Mouse (Mus musculus) midbrain, postnatal 0 days (tissue): Measurements from ENCODE around the gene Utrn. TPM values are rescaled to one million over a fixed set of nuclear protein-coding genes. Genes with fewer than 3 reads are reported as not detected.

Experiments used
- ATAC-seq: fragments of 200-750 bp; cut with Nextera tagmentation; 2 replicates; pipeline ENCODE4 v1.8.0; 2017; ENCODE audit warnings: moderate number of reproducible peaks, mild to moderate bottlenecking, moderate TSS enrichment, moderate library complexity; ENCODE audit not compliant: low FRiP score
- DNase-seq: peaks from one replicate; pipeline ENCODE4 v3.0.0-alpha.2; 2015; ENCODE audit warnings: low spot score
- H3K27ac ChIP-seq: fragments of 300-500 bp; sonication (generic); 2 replicates; pipeline ENCODE4 v1.5.1; 2014; ENCODE audit warnings: low read depth, mild to moderate bottlenecking, low read length, mixed read lengths
- H3K27me3 ChIP-seq: fragments of 300-500 bp; sonication (generic); 2 replicates; pipeline ENCODE4 v1.6.1; 2014; ENCODE audit warnings: low read length, control low read depth, mixed read lengths; ENCODE audit not compliant: insufficient read depth
- H3K36me3 ChIP-seq: fragments of 300-500 bp; sonication (generic); 2 replicates; pipeline ENCODE4 v1.6.1; 2014; ENCODE audit warnings: low read length, control low read depth, mixed read lengths; ENCODE audit not compliant: insufficient read depth
- H3K4me1 ChIP-seq: fragments of 300-500 bp; sonication (generic); 2 replicates; pipeline ENCODE4 v1.6.1; 2014; ENCODE audit warnings: mild to moderate bottlenecking, control low read depth, antibody characterized with exemption, low read length, mixed read lengths; ENCODE audit not compliant: insufficient read depth
- H3K4me2 ChIP-seq: fragments of 300-500 bp; sonication (generic); 2 replicates; pipeline ENCODE4 v1.6.1; 2014; ENCODE audit warnings: low read depth, mild to moderate bottlenecking, low read length, mixed read lengths; ENCODE audit not compliant: poor library complexity, severe bottlenecking
- H3K4me3 ChIP-seq: fragments of 300-500 bp; sonication (generic); 2 replicates; pipeline ENCODE4 v1.5.1; 2014; ENCODE audit warnings: low read depth, mild to moderate bottlenecking, low read length, moderate library complexity
- H3K9ac ChIP-seq: fragments of 300-500 bp; sonication (generic); replicated peaks from 2 replicates; pipeline ENCODE4 v1.6.1; 2014; ENCODE audit warnings: mild to moderate bottlenecking, low read length, moderate library complexity, mixed read lengths; ENCODE audit not compliant: poor library complexity, severe bottlenecking
- H3K9me3 ChIP-seq: fragments of 300-500 bp; sonication (generic); 2 replicates; pipeline ENCODE4 v1.6.1; 2016; ENCODE audit warnings: low read length, control low read depth
- CTCF ChIP-seq: IDR thresholded peaks from 2 replicates; pipeline ENCODE4 v1.5.1; 2016; ENCODE audit warnings: antibody characterized with exemption, mild to moderate bottlenecking
- WGBS: fragments of 180-500 bp; shearing (Covaris S2); extraction: QIAGEN DNeasy Blood & Tissue Kit; methylation state at CpG from one replicate; pipeline ENCODE4 v1.1.7; 2014; 5-methylcytosine and 5-hydroxymethylcytosine counted together
- polyA plus RNA-seq: library from polyadenylated mRNA; unstranded; fragments of >200 nt; fragmentation: Nextera tagmentation; extraction: Ambion mirVana; gene quantifications from 2 replicates; pipeline ENCODE4 v1.2.1, GENCODE M21; 2015
- total RNA-seq: library from RNA; depleted of rRNA; stranded (reverse); fragments of >200 nt; gene quantifications from 2 replicates; pipeline ENCODE4 v1.2.3, GENCODE M21; 2014; rRNA removed

Utrn gene
- total and polyA plus RNA-seq, 2 experiments from 2014 or later, result 15.4 to 20.6 TPM

DNA sequence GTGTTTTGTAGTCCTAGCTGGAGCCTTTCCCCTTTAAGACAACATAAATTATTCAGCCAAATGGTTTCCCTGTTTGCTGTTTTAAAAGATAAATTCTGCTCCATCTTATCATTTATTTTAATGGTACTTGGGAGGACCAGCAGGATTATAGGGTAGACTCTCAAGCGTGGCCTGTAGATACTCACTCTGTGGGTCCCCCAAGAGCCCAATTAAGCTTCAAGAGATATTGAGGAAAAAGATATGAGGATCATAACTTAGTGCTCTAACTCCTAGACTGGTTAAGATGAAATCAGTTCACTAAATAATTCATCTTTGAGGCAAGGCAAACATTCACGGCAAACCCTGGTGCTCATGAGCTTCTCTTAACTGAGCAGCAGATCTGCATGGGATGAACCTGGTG lies 493.1 kb downstream of the Utrn start:
- H3K4me3 ChIP-seq, result no peak overlapping the region
- ATAC-seq, result peak; percentile 62
- H3K27ac ChIP-seq, result no peak overlapping the region
- no peak for DNase-seq
- no peaks in the 10 kb centered on the region for H3K4me1 ChIP-seq
- no peaks in the 10 kb centered on the region for H3K36me3 ChIP-seq
- TF ChIP-seq CTCF, result no peak
- no peaks in the 10 kb centered on the region for H3K9me3 ChIP-seq
- 59% methylated on average over 2 of the region's 2 CpGs for WGBS
- no peaks in the 10 kb centered on the region for H3K27me3 ChIP-seq
- no peak overlapping the region for H3K4me2 ChIP-seq
- H3K9ac ChIP-seq, result no peak overlapping the region

DNA sequence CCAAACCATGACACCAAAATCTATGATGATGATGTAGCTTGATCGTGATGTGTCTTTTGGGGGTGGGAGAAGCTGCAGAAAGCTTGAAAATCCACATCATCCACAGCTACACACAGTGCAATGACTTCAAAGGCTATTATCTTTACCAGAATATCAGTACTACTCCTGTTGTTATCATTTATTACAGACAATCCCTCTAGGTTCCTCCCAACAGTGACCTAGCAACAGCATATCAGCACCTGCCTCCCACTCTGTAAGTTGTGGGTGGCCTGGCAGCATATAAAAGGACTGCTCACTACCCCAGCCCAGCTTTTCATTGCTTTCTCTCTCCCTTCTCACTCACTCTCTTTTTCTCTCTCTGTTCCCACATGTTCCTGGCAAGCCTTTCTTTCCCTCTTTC lies 494.4 kb downstream of the Utrn start:
- no peaks in the 10 kb centered on the region for H3K27me3 ChIP-seq
- no peaks in the 10 kb centered on the region for H3K9me3 ChIP-seq
- H3K36me3 ChIP-seq, result no peaks in the 10 kb centered on the region
- H3K27ac ChIP-seq, result no peak overlapping the region
- 87% methylated on average over 1 of the region's 1 CpGs for WGBS
- H3K4me1 ChIP-seq, result no peaks in the 10 kb centered on the region
- ATAC-seq (no peak), DNase-seq (no peak)
- TF ChIP-seq CTCF, result no peak
- no peak overlapping the region for H3K4me3 ChIP-seq
- H3K4me2 ChIP-seq, result no peak overlapping the region
- no peak overlapping the region for H3K9ac ChIP-seq

DNA sequence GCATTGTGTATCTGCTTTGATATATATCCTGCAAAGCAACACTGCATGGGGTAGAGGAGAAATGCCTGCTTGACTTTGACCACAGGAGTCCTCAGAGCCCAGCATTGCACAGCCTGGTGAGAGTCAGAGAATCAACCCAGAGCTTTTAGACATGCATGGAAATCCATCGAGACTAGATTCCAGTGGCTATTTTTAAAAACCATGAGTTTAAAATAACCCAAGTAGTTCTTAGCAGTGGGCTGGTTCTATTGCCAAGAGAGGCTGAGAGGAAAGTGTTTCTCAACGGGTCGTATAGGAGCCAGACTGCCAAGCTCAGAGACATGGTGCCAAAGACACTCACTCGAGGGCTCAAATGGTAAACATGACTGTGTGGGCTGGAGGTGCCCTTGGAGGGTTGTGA lies 514.6 kb downstream of the Utrn start:
- TF ChIP-seq CTCF, result no peak
- Histone ChIP-seq H3K4me1 (no peaks in the 10 kb centered on the region), H3K27me3 (no peaks in the 10 kb centered on the region), H3K27ac (no peak overlapping the region), H3K36me3 (no peaks in the 10 kb centered on the region), H3K9me3 (no peaks in the 10 kb centered on the region), H3K4me3 (no peak overlapping the region), H3K4me2 (no peak overlapping the region), H3K9ac (no peak overlapping the region)
- DNase-seq (no peak), ATAC-seq (no peak)
- 84% methylated on average over 4 of the region's 4 CpGs for WGBS

DNA sequence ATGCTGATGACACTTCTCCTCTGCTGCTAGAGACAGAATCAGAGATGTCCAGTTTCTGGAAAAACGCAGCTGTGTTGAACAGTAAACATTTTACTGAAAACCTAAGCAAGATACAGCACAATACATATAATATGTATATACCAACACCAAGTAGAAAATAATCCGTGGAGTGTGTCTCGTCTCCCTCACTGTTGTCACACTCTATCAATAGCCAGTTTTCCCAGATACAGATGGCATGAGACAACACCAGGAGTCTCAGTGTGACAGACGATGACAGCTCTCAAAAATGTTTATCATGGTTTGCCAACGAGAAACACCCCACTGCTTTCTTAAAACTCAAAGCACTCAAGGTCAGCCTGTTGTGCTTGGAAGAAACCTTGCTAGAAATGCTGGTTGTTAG lies 515.1 kb downstream of the Utrn start:
- DNase-seq (no peak), ATAC-seq (no peak)
- Histone ChIP-seq H3K4me1 (no peaks in the 10 kb centered on the region), H3K27me3 (no peaks in the 10 kb centered on the region), H3K4me3 (no peak overlapping the region), H3K27ac (no peak overlapping the region), H3K36me3 (no peaks in the 10 kb centered on the region), H3K9me3 (no peaks in the 10 kb centered on the region), H3K9ac (no peak overlapping the region), H3K4me2 (no peak overlapping the region)
- TF ChIP-seq CTCF, result no peak
- 76% methylated on average over 5 of the region's 5 CpGs for WGBS

DNA sequence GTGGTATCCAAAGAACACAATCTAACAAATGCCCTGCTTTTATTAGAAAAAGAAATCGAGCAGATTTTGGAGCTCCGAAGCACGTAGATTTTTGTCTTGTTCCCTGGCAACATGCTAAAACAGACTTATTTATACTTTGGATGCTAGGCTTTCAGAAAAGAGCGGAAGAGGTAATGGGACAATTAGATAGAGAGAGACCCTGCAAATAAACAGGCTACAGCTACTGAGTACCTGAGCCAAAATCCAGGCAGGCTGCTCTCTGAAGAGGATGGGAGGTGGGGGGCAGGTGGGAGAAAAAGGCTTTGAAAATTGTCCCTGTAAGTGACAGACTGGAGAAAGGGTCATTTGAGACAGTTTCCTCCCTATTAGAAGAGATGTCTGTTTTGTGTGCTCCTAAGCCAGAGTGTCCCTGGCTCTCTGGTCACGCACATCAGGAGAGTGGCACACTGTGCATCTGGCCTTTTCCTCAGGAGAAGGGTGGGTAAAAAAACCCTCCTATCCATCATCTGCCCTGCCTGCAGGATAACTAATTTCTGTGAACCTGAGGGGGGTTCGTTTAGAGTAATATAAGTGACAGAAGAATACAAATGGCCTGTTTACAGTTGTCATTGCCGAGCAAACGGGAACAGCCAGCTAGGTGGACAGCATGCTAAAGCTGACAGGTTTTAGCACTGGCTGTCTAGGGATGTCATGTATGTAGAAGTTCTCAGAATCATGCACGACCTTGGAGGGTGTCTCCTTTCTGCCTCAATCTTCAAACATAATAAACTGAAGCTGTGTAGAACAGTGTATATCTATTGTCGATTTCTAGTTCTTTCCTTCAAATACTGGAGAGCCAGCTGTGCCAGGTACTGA lies 529.2 kb downstream of the Utrn start:
- Histone ChIP-seq H3K27ac (no peak overlapping the region), H3K9ac (no peak overlapping the region)
- ATAC-seq, result peak; percentile 20; the same call in 1 of the 2 replicates

DNA sequence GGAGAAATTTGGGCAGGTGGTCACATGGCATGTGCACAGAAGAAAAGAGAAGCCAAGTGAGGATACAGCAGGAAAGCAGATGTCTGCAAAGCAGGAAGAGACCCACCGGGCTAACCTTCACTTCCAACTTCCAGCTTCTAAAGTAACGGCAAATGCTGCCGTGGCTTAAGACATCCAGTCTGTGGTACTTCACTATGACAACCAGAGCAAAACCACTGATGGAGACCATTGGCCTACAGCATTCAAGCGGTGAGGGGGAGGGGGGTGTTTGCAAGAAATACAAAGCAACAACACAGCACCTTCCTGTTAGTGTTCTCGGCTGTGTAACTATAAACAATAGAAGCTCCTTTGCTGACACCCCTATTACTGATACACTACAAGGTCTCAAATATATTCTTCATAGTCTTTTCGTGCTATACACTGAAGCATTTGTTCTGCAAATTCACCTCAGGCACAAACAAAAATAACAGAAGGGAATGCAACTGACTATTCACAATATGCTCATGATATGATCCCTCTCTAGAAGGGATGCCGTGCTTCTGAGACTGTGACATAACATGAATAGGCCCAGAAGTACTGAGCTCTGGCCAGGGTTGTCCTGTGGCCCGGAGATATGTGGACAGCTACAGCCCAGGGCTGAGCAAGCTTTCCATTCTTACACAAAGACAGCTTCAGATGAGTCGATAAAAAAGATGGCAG lies 530.0 kb downstream of the Utrn start:
- Histone ChIP-seq H3K4me1 (no peaks in the 10 kb centered on the region), H3K27me3 (no peaks in the 10 kb centered on the region), H3K36me3 (no peaks in the 10 kb centered on the region), H3K9ac (no peak overlapping the region), H3K4me3 (no peak overlapping the region), H3K4me2 (no peak overlapping the region), H3K9me3 (no peaks in the 10 kb centered on the region), H3K27ac (no peak overlapping the region)
- DNase-seq (peak; percentile 28), ATAC-seq (peak; percentile 52; the same call in 1 of the 2 replicates)
- 61% methylated on average over 9 of the region's 9 CpGs for WGBS
- no peak for TF ChIP-seq CTCF

More for the DNA sequence above, 529.2 kb downstream of the Utrn start:
- TF ChIP-seq CTCF, result no peak
- H3K27me3 ChIP-seq, result no peaks in the 10 kb centered on the region
- H3K4me3 ChIP-seq, result no peak overlapping the region
- no peaks in the 10 kb centered on the region for H3K36me3 ChIP-seq
- H3K4me1 ChIP-seq, result no peaks in the 10 kb centered on the region
- 59% methylated on average over 10 of the region's 10 CpGs for WGBS
- no peak for DNase-seq
- H3K4me2 ChIP-seq, result no peak overlapping the region
- no peaks in the 10 kb centered on the region for H3K9me3 ChIP-seq

Other genes with a start within 250 kb of the Utrn start
- 1.8 and 7.8 TPM in 2 replicates for gene Stx11, start 94.9 kb upstream of the Utrn start, total RNA-seq
- 0.92 and 1.1 TPM in 2 replicates for gene Stx11, start 94.9 kb upstream of the Utrn start, polyA plus RNA-seq
- 18.4 and 24.8 TPM in 2 replicates for gene Sf3b5, start 136.0 kb upstream of the Utrn start, total RNA-seq
- 24.2 and 24.8 TPM in 2 replicates for gene Sf3b5, start 136.0 kb upstream of the Utrn start, polyA plus RNA-seq
- gene Plagl1, start 191.1 kb upstream of the Utrn start, total RNA-seq, result 39.0 and 122 TPM in 2 replicates
- 16.1 and 20.1 TPM in 2 replicates for gene Plagl1, start 191.1 kb upstream of the Utrn start, polyA plus RNA-seq